Mouse (Mus musculus): ENCODE measurements around the gene Asb16. TPM values are rescaled to one million over a fixed set of nuclear protein-coding genes. Genes with fewer than 3 reads are reported as not detected.
A peak's percentile ranks its signal among the peaks of the same experiment; 100 is the strongest.

The Asb16 gene
- polyA plus RNA-seq, 1 experiment from 2014 or later: 0.09 TPM

- Histone ChIP-seq H3K9me3 (ENCODE audit: control insufficient read depth, low read length) (no peaks in the 10 kb centered on the region), H3K9ac (ENCODE audit: low read depth, low read length) (no peak overlapping the region; the same call in 1 of the 2 replicates), H3K4me3 (ENCODE audit: low read length) (peak overlapping the region; percentile 34), H3K36me3 (ENCODE audit: control insufficient read depth, insufficient read depth, low read length) (peaks cover 72% of the 10 kb centered on the region), H3K4me2 (replicated peaks; ENCODE audit: low read depth, low read length) (peak overlapping the region; percentile 63; the same call in 1 of the 2 replicates), H3K27me3 (ENCODE audit: control insufficient read depth, insufficient read depth, low read length) (no peaks in the 10 kb centered on the region), H3K27ac (ENCODE audit: low read depth, low read length) (no peak overlapping the region; the same call in 1 of the 2 replicates), H3K4me1 (ENCODE audit: control insufficient read depth, insufficient read depth, low read length) (peaks cover 19% of the 10 kb centered on the region)
- ATAC-seq (ENCODE audit: low FRiP score, low TSS enrichment): no peak
- WGBS: 88% methylated on average over 22 of the region's 22 CpGs
Observed at GRCm38 (mm10) chr11:102309821-102310617, 41.5 kb downstream of the Asb16 start.

- Histone ChIP-seq H3K9me3 (ENCODE audit: control insufficient read depth, low read length) (no peaks in the 10 kb centered on the region), H3K4me2 (replicated peaks; ENCODE audit: low read depth, low read length) (no peak overlapping the region), H3K27me3 (ENCODE audit: control insufficient read depth, insufficient read depth, low read length) (no peaks in the 10 kb centered on the region), H3K27ac (ENCODE audit: low read depth, low read length) (no peak overlapping the region), H3K9ac (ENCODE audit: low read depth, low read length) (peak overlapping the region; percentile 7; the same call in 1 of the 2 replicates), H3K4me3 (ENCODE audit: low read length) (no peak overlapping the region), H3K36me3 (ENCODE audit: control insufficient read depth, insufficient read depth, low read length) (peaks cover 78% of the 10 kb centered on the region), H3K4me1 (ENCODE audit: control insufficient read depth, insufficient read depth, low read length) (peaks cover 26% of the 10 kb centered on the region)
- ATAC-seq (ENCODE audit: low FRiP score, low TSS enrichment): no peak
- 37% methylated on average over 35 of the region's 38 CpGs for WGBS
Observed at GRCm38 (mm10) chr11:102310768-102311695, 42.5 kb downstream of the Asb16 start.

GRCm38 (mm10) chr11:102311966-102312365 lies 43.4 kb downstream of the Asb16 start:
- Histone ChIP-seq H3K9me3 (ENCODE audit: control insufficient read depth, low read length) (no peaks in the 10 kb centered on the region), H3K4me3 (ENCODE audit: low read length) (no peak overlapping the region), H3K4me2 (replicated peaks; ENCODE audit: low read depth, low read length) (no peak overlapping the region), H3K27ac (ENCODE audit: low read depth, low read length) (no peak overlapping the region), H3K36me3 (ENCODE audit: control insufficient read depth, insufficient read depth, low read length) (peaks cover 70% of the 10 kb centered on the region), H3K9ac (ENCODE audit: low read depth, low read length) (no peak overlapping the region), H3K27me3 (ENCODE audit: control insufficient read depth, insufficient read depth, low read length) (no peaks in the 10 kb centered on the region), H3K4me1 (ENCODE audit: control insufficient read depth, insufficient read depth, low read length) (peaks cover 28% of the 10 kb centered on the region)
- no peak for ATAC-seq (ENCODE audit: low FRiP score, low TSS enrichment)
- 85% methylated on average over 4 of the region's 4 CpGs for WGBS

- Histone ChIP-seq H3K4me2 (replicated peaks; ENCODE audit: low read depth, low read length) (no peak overlapping the region), H3K9ac (ENCODE audit: low read depth, low read length) (no peak overlapping the region), H3K4me3 (ENCODE audit: low read length) (no peak overlapping the region), H3K4me1 (ENCODE audit: control insufficient read depth, insufficient read depth, low read length) (peaks cover 28% of the 10 kb centered on the region), H3K27me3 (ENCODE audit: control insufficient read depth, insufficient read depth, low read length) (no peaks in the 10 kb centered on the region), H3K9me3 (ENCODE audit: control insufficient read depth, low read length) (no peaks in the 10 kb centered on the region), H3K27ac (ENCODE audit: low read depth, low read length) (no peak overlapping the region), H3K36me3 (ENCODE audit: control insufficient read depth, insufficient read depth, low read length) (peaks cover 63% of the 10 kb centered on the region)
- ATAC-seq (ENCODE audit: low FRiP score, low TSS enrichment): no peak
- 76% methylated on average over 6 of the region's 6 CpGs for WGBS
Observed at GRCm38 (mm10) chr11:102312586-102312985, 44.0 kb downstream of the Asb16 start.

GRCm38 (mm10) chr11:102314321-102314720 lies 45.8 kb downstream of the Asb16 start:
- Histone ChIP-seq H3K4me1 (ENCODE audit: control insufficient read depth, insufficient read depth, low read length) (peaks cover 26% of the 10 kb centered on the region), H3K27ac (ENCODE audit: low read depth, low read length) (no peak overlapping the region), H3K36me3 (ENCODE audit: control insufficient read depth, insufficient read depth, low read length) (peaks cover 56% of the 10 kb centered on the region), H3K4me3 (ENCODE audit: low read length) (no peak overlapping the region), H3K4me2 (replicated peaks; ENCODE audit: low read depth, low read length) (no peak overlapping the region), H3K27me3 (ENCODE audit: control insufficient read depth, insufficient read depth, low read length) (no peaks in the 10 kb centered on the region), H3K9me3 (ENCODE audit: control insufficient read depth, low read length) (no peaks in the 10 kb centered on the region), H3K9ac (ENCODE audit: low read depth, low read length) (no peak overlapping the region)
- 90% methylated on average over 12 of the region's 12 CpGs for WGBS
- ATAC-seq (ENCODE audit: low FRiP score, low TSS enrichment): no peak

GRCm38 (mm10) chr11:102315690-102316571 lies 47.4 kb downstream of the Asb16 start:
- H3K9me3 ChIP-seq (ENCODE audit: control insufficient read depth, low read length): no peaks in the 10 kb centered on the region
- ATAC-seq (ENCODE audit: low FRiP score, low TSS enrichment): 0 out of 2 replicates have a peak, but pooled peaks have one; percentile 1
- H3K4me2 ChIP-seq (replicated peaks; ENCODE audit: low read depth, low read length): peak overlapping the region; percentile 91
- peaks cover 12% of the 10 kb centered on the region for H3K4me1 ChIP-seq (ENCODE audit: control insufficient read depth, insufficient read depth, low read length)
- H3K27ac ChIP-seq (ENCODE audit: low read depth, low read length): peak overlapping the region; percentile 99; the same call in 1 of the 2 replicates
- H3K36me3 ChIP-seq (ENCODE audit: control insufficient read depth, insufficient read depth, low read length): peaks cover 45% of the 10 kb centered on the region
- no peaks in the 10 kb centered on the region for H3K27me3 ChIP-seq (ENCODE audit: control insufficient read depth, insufficient read depth, low read length)
- H3K4me3 ChIP-seq (ENCODE audit: low read length): peak overlapping the region; percentile 100
- 15% methylated on average over 14 of the region's 14 CpGs for WGBS
- peak overlapping the region; percentile 100 for H3K9ac ChIP-seq (ENCODE audit: low read depth, low read length)

DNA sequence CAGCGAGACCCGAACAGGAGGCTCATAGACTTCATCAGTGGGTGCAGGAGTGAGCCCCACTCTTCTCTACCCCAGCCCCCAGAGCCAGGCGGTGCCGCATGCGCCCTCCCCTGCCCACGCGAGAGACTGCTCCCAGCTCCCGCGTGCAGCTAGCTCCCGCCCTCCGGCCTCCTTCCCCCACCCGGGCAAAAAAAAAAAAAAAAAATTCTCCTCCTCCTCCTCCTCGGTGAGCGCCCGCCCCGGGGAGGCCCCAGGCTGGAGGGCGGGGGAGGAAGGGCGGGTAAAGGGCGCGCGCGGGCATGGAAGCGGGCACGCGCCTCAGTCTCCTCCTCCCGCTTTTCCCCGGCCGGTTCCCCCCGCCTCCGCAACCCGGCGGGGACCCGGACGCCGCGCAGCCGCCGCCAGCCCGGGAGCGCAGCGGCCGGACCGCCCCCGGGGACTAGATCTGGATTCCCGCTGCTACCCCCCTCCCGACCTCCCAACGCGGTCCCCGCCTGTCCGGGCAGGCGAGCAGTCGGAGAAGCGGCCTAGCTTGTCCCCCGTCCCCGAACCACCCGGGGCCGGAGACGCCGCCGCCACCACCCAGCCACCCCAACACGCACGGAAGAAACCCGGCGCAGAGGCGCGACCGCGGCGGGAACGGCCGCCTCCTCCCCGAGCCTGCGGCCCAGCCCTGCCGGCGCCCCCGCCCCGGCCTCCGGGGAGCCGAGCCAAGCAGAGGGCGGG lies 48.2 kb downstream of the Asb16 start:
- peak overlapping the region; percentile 99 for H3K27ac ChIP-seq (ENCODE audit: low read depth, low read length)
- no peaks in the 10 kb centered on the region for H3K9me3 ChIP-seq (ENCODE audit: control insufficient read depth, low read length)
- no peaks in the 10 kb centered on the region for H3K27me3 ChIP-seq (ENCODE audit: control insufficient read depth, insufficient read depth, low read length)
- peak overlapping the region; percentile 100 for H3K4me3 ChIP-seq (ENCODE audit: low read length)
- H3K4me2 ChIP-seq (replicated peaks; ENCODE audit: low read depth, low read length): peak overlapping the region; percentile 91
- WGBS: under 1% methylated on average over 62 of the region's 80 CpGs
- H3K9ac ChIP-seq (ENCODE audit: low read depth, low read length): peak overlapping the region; percentile 100
- ATAC-seq (ENCODE audit: low FRiP score, low TSS enrichment): peak; percentile 56
- peaks cover 8% of the 10 kb centered on the region; the same call in 1 of the 2 replicates for H3K4me1 ChIP-seq (ENCODE audit: control insufficient read depth, insufficient read depth, low read length)
- peaks cover 39% of the 10 kb centered on the region for H3K36me3 ChIP-seq (ENCODE audit: control insufficient read depth, insufficient read depth, low read length)
